Mouse (Mus musculus): Measurements from ENCODE around the gene Armcx5.
"Not testable (repeated sequence)": the region's sequence is repeated elsewhere in the genome, so short reads cannot be mapped to it uniquely, and the experiment has no call there.

Armcx5 gene

GRCm38 (mm10) chrX:135742304-135743055, at the start of gene Armcx5, which contains the start of gene Gprasp1:
Armcx5 (plus strand) TSS chrX:135742733.
Gprasp1 (plus strand) TSS chrX:135742733.
- peak; percentile 75 for DNase-seq (ENCODE audit: extremely low spot score, low spot score)

- no peak for DNase-seq (ENCODE audit: extremely low spot score, low spot score)
These were observed 48.9 kb upstream of the Armcx5 start, which contains the start of gene Tcp11x2 for GRCm38 (mm10) chrX:135693633-135694032. Tcp11x2 (minus strand) TSS chrX:135693790.

- no peak for DNase-seq (ENCODE audit: extremely low spot score, low spot score)
These were observed 39.4 kb upstream of the Armcx5 start for GRCm38 (mm10) chrX:135703111-135703510.

- DNase-seq (ENCODE audit: extremely low spot score, low spot score), result no peak
These were observed 38.2 kb upstream of the Armcx5 start for GRCm38 (mm10) chrX:135704349-135704748.

- no peak for DNase-seq (ENCODE audit: extremely low spot score, low spot score)
These were observed 29.7 kb upstream of the Armcx5 start for GRCm38 (mm10) chrX:135712845-135713244.

GRCm38 (mm10) chrX:135725161-135725560, 17.4 kb upstream of the Armcx5 start, which contains the start of gene Tmsb15a:
Tmsb15a (minus strand) TSS chrX:135725261.
- no peak for DNase-seq (ENCODE audit: extremely low spot score, low spot score)

GRCm38 (mm10) chrX:135738730-135739520, 3.6 kb upstream of the Armcx5 start:
- no peak for DNase-seq (ENCODE audit: extremely low spot score, low spot score)

GRCm38 (mm10) chrX:135743056-135743355, 473 bp downstream of the Armcx5 start:
- DNase-seq (ENCODE audit: extremely low spot score, low spot score), result no peak

- DNase-seq (ENCODE audit: extremely low spot score, low spot score), result not testable (repeated sequence)
These were observed 2.8 kb downstream of the Armcx5 start for GRCm38 (mm10) chrX:135745376-135745775.

- DNase-seq (ENCODE audit: extremely low spot score, low spot score), result peak; percentile 65
These were observed 10.3 kb downstream of the Armcx5 start for GRCm38 (mm10) chrX:135752832-135753231.

GRCm38 (mm10) chrX:135761707-135762106, 19.2 kb downstream of the Armcx5 start:
- DNase-seq (ENCODE audit: extremely low spot score, low spot score), result no peak

- DNase-seq (ENCODE audit: extremely low spot score, low spot score), result no peak
These were observed 25.6 kb downstream of the Armcx5 start for GRCm38 (mm10) chrX:135768043-135768548.

- no peak for DNase-seq (ENCODE audit: extremely low spot score, low spot score)
These were observed 26.0 kb downstream of the Armcx5 start for GRCm38 (mm10) chrX:135768565-135768964.

GRCm38 (mm10) chrX:135791536-135791935, 49.0 kb downstream of the Armcx5 start:
- no peak for DNase-seq (ENCODE audit: extremely low spot score, low spot score)

- no peak for DNase-seq (ENCODE audit: extremely low spot score, low spot score)
These were observed 49.8 kb downstream of the Armcx5 start for GRCm38 (mm10) chrX:135792326-135792725.

- peak; percentile 52 for DNase-seq (ENCODE audit: extremely low spot score, low spot score)
These were observed 53.2 kb downstream of the Armcx5 start for GRCm38 (mm10) chrX:135795591-135796304.

GRCm38 (mm10) chrX:135796305-135797211, 54.0 kb downstream of the Armcx5 start:
- DNase-seq (ENCODE audit: extremely low spot score, low spot score), result peak; percentile 36

All from neural tube, embryonic 10.5 days (tissue).